Mouse (Mus musculus): ENCODE data around the gene Olfr726.

Olfr726 gene

DNA sequence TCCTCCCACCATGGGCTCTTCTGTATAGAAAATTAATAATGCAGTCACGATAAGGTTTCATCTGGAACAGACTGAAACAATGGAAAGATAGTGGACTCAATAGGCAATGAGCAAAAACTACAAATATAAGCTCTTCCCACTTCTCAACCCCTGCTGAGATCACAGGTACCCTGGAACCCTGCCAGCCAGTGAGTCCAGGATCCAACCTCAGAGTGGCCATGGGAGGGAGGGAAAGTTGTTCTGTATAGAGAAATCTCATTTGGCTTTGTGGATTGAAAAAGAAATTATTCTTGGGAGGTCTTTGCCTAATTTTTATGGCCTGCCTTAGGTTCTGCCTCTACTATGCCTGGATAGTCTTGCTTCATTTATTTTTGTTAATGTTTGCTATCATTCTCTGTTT is at the start of gene Olfr726:
Gene Olfr726, minus strand, starts transcription at position 101 of the 400 bp plus-strand sequence.
- no peak for DNase-seq (ENCODE audit: low read depth, low spot score)
- Histone ChIP-seq H3K36me3 (ENCODE audit: control insufficient read depth, insufficient read depth, low read length, poor library complexity, severe bottlenecking) (no peaks in the 10 kb centered on the region), H3K27me3 (ENCODE audit: control insufficient read depth, insufficient read depth, low read length, poor library complexity, severe bottlenecking) (no peaks in the 10 kb centered on the region)

DNA sequence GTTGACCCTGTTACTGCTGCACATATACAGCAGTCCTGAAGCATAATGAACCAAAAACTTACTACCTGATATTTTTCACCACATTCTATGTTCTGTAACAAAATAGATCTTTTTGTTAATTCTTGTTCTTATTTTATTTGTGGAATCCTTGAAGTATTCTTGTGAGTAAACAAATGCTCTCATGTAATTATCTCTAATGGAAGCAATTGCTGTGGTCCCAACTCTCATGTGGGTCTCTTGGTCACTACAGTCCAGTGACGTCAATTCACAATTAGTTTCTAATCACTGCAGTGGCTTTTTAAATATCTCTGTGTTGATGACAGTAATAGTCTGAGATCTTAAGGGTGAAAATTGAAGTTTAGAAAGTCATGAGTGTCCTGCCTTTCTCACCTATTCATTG is 32.1 kb upstream of the Olfr726 start, which contains the start of gene Olfr727:
Gene Olfr727, plus strand, starts transcription at position 301 of the 400 bp plus-strand sequence.
- Histone ChIP-seq H3K36me3 (ENCODE audit: control insufficient read depth, insufficient read depth, low read length, poor library complexity, severe bottlenecking) (no peaks in the 10 kb centered on the region), H3K27me3 (ENCODE audit: control insufficient read depth, insufficient read depth, low read length, poor library complexity, severe bottlenecking) (no peaks in the 10 kb centered on the region)
- no peak for DNase-seq (ENCODE audit: low read depth, low spot score)

DNA sequence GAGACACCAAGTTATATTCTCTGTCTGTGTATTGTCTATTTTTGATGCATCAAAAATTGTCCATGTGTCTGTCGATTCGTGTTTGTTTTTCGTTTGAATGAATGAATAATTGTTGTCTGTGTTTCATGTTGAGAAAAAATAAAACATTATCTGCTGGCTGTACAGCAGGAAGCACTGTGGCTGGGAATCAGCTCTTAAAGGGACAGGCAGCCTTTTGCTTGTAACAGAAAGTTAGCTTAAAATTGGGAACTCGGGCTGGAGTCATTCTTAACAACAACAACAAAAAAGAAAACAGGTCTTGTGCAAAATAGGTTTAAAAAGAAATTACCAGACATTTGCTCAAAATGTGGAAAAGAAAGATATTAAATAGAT is 28.0 kb downstream of the Olfr726 start:
- H3K36me3 ChIP-seq (ENCODE audit: control insufficient read depth, insufficient read depth, low read length, poor library complexity, severe bottlenecking): no peaks in the 10 kb centered on the region
- DNase-seq (ENCODE audit: low read depth, low spot score): no peak
- H3K27me3 ChIP-seq (ENCODE audit: control insufficient read depth, insufficient read depth, low read length, poor library complexity, severe bottlenecking): no peaks in the 10 kb centered on the region

DNA sequence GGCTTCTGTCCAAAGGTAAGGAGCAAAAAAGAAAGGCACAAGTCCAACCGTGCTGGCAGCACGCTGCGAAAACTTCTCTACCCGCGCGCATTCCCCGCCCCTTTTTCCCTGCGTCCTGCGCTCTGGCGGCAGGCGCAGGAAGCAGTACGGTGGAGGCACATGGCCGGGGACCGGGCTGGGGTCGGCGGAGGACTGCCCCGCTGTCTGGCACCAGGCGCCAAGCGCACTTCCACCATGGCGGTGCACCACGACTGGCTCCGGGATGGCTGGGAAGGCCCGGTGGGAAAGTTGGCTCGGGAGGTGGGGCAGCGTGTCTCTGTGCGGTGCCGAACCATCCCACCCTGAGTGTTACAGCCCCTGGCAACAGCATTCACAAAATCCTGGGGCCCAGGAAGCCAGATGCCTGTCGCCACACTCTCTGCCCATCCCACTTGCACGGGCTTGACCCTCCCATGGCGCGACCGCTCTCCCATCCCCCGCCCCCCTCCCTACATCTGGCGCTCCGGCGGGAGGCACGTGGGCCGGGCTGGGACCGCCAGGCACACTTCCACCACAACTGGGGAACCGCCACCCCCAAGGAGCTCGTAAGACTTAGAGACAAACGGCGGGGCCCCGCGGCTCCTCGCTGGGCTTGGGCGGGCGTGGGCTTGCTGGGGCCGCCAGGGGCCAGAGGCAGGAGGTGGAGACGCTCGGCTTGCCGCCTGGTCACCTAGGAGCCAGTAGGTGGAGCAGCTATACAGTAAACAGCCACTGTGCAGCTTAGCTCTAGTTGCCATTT is 28.6 kb downstream of the Olfr726 start:
- H3K27me3 ChIP-seq (ENCODE audit: control insufficient read depth, insufficient read depth, low read length, poor library complexity, severe bottlenecking): no peaks in the 10 kb centered on the region
- peak; percentile 14 for DNase-seq (ENCODE audit: low read depth, low spot score)

DNA sequence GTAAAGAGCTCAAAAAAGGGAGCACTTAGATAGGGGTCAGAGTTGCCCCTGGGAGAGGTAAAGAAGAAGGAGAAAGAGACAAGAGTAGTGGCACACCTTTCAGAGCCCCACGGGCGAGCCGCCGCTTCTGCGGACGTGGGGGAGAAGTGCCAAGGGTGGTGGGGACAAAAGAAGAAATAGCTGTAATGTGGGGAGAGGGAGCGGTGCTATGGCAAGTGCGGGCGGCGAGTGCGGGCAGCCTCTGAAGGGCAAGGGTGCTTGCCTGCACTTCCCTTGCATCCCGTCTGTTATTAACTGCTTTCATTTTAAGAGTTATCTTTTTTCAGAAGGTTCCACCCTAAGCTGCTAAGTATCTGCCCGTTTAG is 29.2 kb downstream of the Olfr726 start:
- DNase-seq (ENCODE audit: low read depth, low spot score): no peak
- H3K27me3 ChIP-seq (ENCODE audit: control insufficient read depth, insufficient read depth, low read length, poor library complexity, severe bottlenecking): no peaks in the 10 kb centered on the region
- H3K36me3 ChIP-seq (ENCODE audit: control insufficient read depth, insufficient read depth, low read length, poor library complexity, severe bottlenecking): no peaks in the 10 kb centered on the region

More for the DNA sequence above, 28.6 kb downstream of the Olfr726 start:
- H3K36me3 ChIP-seq (ENCODE audit: control insufficient read depth, insufficient read depth, low read length, poor library complexity, severe bottlenecking): no peaks in the 10 kb centered on the region

DNA sequence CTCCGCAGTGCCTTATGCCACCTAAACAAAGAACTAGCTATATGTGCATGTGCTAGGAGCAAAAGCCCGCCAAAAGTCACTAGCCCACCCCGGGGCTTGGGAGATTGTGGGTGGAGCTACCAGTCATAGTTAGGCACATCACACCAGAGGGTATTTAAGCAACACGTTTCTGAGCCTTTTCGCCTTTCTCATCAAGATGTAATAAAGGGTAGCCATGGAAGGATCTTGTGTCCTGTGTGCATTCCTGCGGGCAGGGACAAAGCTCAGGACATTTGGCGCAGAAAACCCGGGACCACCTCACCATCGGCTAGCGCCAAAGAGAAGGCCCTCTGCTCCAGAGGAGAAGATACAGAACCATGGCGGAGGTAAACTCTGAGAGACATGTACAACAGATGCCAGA is 29.6 kb downstream of the Olfr726 start:
- no peak for DNase-seq (ENCODE audit: low read depth, low spot score)
- H3K27me3 ChIP-seq (ENCODE audit: control insufficient read depth, insufficient read depth, low read length, poor library complexity, severe bottlenecking): no peaks in the 10 kb centered on the region
- H3K36me3 ChIP-seq (ENCODE audit: control insufficient read depth, insufficient read depth, low read length, poor library complexity, severe bottlenecking): no peaks in the 10 kb centered on the region

DNA sequence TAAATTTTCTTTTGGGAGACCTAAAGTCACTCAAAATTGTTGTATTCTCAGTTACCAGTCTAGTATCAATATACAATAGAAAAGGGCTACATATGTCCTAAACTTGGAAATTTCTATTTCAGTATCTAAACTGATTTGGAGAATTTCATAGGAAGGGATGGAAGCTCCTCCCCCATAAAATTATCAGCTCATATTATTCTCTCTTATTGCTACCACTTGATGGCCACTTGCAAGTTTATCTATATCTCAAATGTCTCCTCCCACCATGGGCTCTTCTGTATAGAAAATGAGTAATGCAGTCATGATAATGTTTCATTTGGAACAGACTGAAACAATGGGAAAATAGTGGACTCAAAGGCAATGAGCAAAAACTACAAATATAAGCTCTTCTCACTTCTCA is 50.5 kb downstream of the Olfr726 start, which contains the start of gene Olfr725:
Gene Olfr725, minus strand, starts transcription at position 101 of the 400 bp plus-strand sequence.
- no peak for DNase-seq (ENCODE audit: low read depth, low spot score)
- Histone ChIP-seq H3K27me3 (ENCODE audit: control insufficient read depth, insufficient read depth, low read length, poor library complexity, severe bottlenecking) (no peaks in the 10 kb centered on the region), H3K36me3 (ENCODE audit: control insufficient read depth, insufficient read depth, low read length, poor library complexity, severe bottlenecking) (no peaks in the 10 kb centered on the region)

Data from splenic B cell, adult 2 months (primary cell).